Mouse (Mus musculus): ENCODE data around the gene Gng7. TPM values are rescaled to one million over a fixed set of nuclear protein-coding genes. Genes with fewer than 3 reads are reported as not detected.

The Gng7 gene
- polyA plus RNA-seq, 1 experiment from 2014 or later, result 1.4 TPM

DNA sequence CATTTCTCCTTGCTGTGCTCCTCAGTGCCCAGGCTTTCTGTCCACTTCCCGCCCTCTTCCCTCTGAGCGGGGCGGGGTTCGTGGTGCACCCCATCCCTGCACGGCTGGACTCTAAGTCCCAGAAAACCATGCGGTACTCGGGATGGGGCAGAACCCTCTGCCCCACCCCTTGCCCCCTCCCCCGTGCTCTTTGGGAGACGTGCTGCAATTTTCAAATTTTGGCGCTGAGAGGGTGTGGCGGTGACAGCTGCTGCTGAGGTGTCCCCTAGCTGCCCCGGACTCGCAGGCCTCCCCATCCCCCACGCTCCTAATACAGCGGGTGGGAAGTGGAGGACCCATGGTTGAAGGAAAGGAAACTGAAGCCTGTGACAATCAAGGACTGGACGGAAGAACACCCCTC lies 92.8 kb downstream of the Gng7 start:
- Histone ChIP-seq H3K36me3 (no peaks in the 10 kb centered on the region), H3K27ac (replicated peaks) (peak overlapping the region; percentile 53), H3K4me1 (peaks cover 18% of the 10 kb centered on the region), H3K4me3 (peak overlapping the region; percentile 48), H3K27me3 (replicated peaks) (no peaks in the 10 kb centered on the region), H3K9ac (peak overlapping the region; percentile 80), H3K4me2 (peak overlapping the region; percentile 68), H3K9me3 (peaks cover 2% of the 10 kb centered on the region; the same call in 1 of the 2 replicates)
- WGBS, result 4% methylated on average over 16 of the region's 16 CpGs
- 0 out of 2 replicates have a peak, but pooled peaks have one; percentile 39 for ATAC-seq (ENCODE audit: extremely low read depth, insufficient number of reproducible peaks, low FRiP score, low TSS enrichment)

DNA sequence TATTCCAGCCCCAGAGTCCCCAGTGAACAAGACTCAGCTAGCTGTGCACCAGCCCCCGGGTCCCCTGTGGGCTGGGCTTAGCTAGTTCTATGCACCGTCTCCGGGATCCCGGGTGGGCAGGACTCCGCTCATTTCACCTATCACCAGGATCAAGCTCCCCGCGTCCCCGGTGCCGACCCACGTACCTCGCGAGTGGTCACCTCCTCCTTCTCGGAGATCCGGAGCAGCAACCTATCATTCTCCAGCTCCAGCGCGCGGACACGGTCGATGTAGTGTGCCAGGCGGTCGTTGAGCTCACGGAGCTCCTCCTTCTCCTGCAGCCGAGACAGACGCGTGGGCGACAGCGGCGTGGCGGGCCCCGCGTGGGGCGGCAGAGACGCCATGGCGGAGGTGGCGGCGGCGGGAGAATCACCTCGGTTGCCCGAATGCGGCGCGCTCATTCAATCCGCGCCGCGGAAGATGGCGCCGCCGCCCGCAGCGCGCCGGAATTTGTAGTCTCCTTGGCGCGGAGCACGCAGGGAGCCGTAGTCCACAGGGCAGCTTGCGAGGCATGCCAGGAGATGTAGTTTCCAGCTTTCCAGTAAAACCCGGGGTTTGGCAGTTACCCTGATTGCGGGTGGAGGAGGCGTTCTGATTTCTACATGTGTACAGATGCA lies 96.8 kb downstream of the Gng7 start, which contains the start of gene Lmnb2:
Gene Lmnb2 (minus strand): TSS at position 467 of the 656 bp plus-strand sequence.
- ATAC-seq (ENCODE audit: extremely low read depth, insufficient number of reproducible peaks, low FRiP score, low TSS enrichment), result no peak
- H3K4me2 ChIP-seq, result peak within 1 kb of the TSS; percentile 98
- under 1% methylated on average over 61 of the region's 61 CpGs for WGBS

DNA sequence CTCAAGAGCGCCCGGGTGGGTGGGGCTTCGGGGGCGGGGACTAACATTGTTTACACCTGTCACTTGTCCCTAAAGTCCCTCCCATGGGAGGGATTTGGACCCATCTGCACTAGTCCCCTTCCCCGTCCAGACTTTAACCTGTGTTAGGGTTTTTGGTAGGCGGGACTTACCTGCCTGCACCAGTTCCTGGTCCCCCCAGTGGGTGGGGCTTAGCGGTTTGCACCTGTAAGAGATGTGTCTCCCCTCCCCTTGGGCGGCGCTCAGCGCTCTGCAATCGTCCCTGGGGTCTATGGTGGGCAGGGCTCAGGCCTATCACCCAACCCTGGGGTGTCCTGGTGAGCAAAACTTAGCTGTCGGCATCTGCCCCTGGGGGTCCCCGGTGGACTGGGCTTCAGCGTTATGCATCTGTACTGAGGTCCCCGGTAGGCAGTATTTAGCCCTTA lies 97.4 kb downstream of the Gng7 start:
- under 1% methylated on average over 15 of the region's 15 CpGs for WGBS
- ATAC-seq (ENCODE audit: extremely low read depth, insufficient number of reproducible peaks, low FRiP score, low TSS enrichment), result no peak
- Histone ChIP-seq H3K27ac (replicated peaks) (peak overlapping the region; percentile 51), H3K4me3 (peak overlapping the region; percentile 97), H3K36me3 (peaks cover 15% of the 10 kb centered on the region), H3K9ac (peak overlapping the region; percentile 90), H3K9me3 (no peaks in the 10 kb centered on the region), H3K27me3 (replicated peaks) (no peaks in the 10 kb centered on the region), H3K4me2 (peak overlapping the region; percentile 98), H3K4me1 (peaks cover 38% of the 10 kb centered on the region)

More for the DNA sequence above, 96.8 kb downstream of the Gng7 start, which contains the start of gene Lmnb2:
- no peaks in the 10 kb centered on the region for H3K9me3 ChIP-seq
- peaks cover 11% of the 10 kb centered on the region for H3K36me3 ChIP-seq
- H3K4me1 ChIP-seq, result peaks cover 38% of the 10 kb centered on the region
- peak within 1 kb of the TSS; percentile 90 for H3K9ac ChIP-seq
- H3K27me3 ChIP-seq (replicated peaks), result no peaks in the 10 kb centered on the region
- peak within 1 kb of the TSS; percentile 97 for H3K4me3 ChIP-seq
- H3K27ac ChIP-seq (replicated peaks), result peak within 1 kb of the TSS; percentile 51

DNA sequence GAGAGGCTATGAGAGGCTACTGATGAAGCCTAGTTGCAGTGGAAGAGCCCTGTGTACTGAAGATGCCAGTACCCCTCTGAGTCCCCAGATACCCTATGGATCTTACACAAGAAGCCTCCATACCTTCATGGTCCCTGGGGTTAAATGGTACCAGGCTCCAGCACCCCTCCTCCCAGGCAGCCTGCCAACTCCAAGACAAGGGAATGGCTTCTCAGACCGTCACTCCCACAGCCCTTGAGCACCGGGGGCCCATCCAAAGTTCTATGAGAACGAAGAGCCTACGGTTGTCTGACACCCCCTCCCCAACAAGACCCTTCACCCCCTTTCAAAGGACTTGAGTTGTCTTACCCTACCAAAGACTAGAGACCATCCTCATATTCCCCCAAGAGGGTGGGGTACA lies 99.0 kb downstream of the Gng7 start:
- H3K4me2 ChIP-seq, result no peak overlapping the region
- no peak overlapping the region for H3K27ac ChIP-seq (replicated peaks)
- H3K36me3 ChIP-seq, result peaks cover 29% of the 10 kb centered on the region
- H3K9me3 ChIP-seq, result no peaks in the 10 kb centered on the region
- H3K9ac ChIP-seq, result no peak overlapping the region
- peaks cover 30% of the 10 kb centered on the region for H3K4me1 ChIP-seq
- H3K27me3 ChIP-seq (replicated peaks), result no peaks in the 10 kb centered on the region
- 76% methylated on average over 4 of the region's 4 CpGs for WGBS
- no peak overlapping the region for H3K4me3 ChIP-seq
- ATAC-seq (ENCODE audit: extremely low read depth, insufficient number of reproducible peaks, low FRiP score, low TSS enrichment), result no peak

DNA sequence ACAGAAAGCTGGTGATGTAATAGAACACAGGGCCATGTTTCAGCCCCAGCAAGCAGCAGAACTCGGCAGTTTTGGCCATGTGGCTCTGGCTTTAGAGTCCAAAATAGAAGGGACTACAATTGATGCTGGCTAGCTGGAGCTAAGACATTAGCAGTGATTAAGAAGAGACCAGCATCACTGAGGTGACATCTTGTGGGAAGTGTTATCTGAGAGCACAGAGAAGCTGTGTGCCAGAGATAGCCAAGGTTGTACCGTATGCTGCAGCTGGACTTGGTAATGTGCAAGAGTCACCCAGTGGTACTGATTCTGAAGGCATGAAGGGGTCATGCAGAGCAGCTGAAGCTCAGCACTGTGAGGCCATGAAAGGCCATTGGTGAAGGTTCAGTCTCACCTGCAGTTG lies 99.5 kb downstream of the Gng7 start:
- no peaks in the 10 kb centered on the region for H3K9me3 ChIP-seq
- no peak overlapping the region for H3K4me2 ChIP-seq
- H3K9ac ChIP-seq, result no peak overlapping the region
- no peaks in the 10 kb centered on the region for H3K27me3 ChIP-seq (replicated peaks)
- 65% methylated on average over 2 of the region's 2 CpGs for WGBS
- H3K27ac ChIP-seq (replicated peaks), result no peak overlapping the region
- no peak for ATAC-seq (ENCODE audit: extremely low read depth, insufficient number of reproducible peaks, low FRiP score, low TSS enrichment)
- peaks cover 30% of the 10 kb centered on the region for H3K4me1 ChIP-seq
- H3K4me3 ChIP-seq, result no peak overlapping the region
- peaks cover 34% of the 10 kb centered on the region for H3K36me3 ChIP-seq

DNA sequence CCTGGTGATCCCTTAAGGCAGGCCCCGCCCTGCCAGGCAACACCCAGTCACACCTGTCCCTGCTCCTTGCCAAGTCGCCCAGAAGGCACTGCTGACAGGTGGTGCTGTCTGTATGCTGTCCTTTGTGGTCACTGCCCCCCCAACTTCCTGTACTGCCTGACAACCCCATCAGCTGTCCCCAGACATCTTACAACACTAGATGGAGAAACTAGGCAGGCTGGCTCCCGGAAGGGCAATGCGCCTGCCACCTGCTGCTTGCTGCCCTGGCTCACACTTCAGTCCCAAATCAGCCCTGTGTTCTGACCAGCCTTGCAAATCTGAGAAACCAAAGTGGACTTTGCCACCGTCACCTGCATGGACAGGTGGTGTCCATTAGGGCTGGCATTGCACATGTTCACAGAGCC lies 100.5 kb downstream of the Gng7 start:
- Histone ChIP-seq H3K27ac (replicated peaks) (no peak overlapping the region), H3K4me2 (no peak overlapping the region), H3K4me3 (no peak overlapping the region), H3K36me3 (peaks cover 44% of the 10 kb centered on the region), H3K27me3 (replicated peaks) (no peaks in the 10 kb centered on the region), H3K9ac (no peak overlapping the region), H3K9me3 (no peaks in the 10 kb centered on the region), H3K4me1 (peaks cover 30% of the 10 kb centered on the region)
- WGBS, result 86% methylated on average over 5 of the region's 5 CpGs
- no peak for ATAC-seq (ENCODE audit: extremely low read depth, insufficient number of reproducible peaks, low FRiP score, low TSS enrichment)

DNA sequence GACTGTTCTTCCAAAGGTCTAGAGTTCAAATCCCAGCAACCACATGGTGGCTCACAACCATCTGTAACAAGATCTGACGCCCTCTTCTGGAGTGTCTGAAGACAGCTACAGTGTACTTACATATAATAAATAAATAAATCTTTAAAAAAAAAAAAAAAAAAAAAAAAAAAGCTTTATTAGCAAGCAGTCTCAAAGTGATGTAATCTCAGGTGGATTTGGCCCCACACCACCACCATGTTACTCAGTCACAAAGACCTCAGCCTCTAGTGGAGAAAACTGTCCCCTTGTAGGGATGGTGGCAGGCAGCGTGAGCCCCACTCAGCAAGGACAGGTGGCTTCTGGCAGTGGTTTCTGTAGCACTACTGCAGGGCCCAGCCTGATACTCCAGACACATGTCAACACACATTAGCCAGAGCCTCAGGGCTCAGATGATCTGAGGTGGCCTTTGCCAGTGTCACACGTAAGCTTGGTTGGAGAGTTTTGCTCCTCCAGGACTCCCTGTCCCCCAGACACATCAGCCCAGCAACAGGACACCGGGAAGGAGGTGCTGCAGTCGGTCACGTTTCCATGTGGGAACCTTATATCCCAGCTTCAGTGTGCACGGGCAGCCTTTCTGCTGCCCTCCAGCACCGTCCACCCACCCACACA lies 101.3 kb downstream of the Gng7 start:
- Histone ChIP-seq H3K36me3 (peaks cover 52% of the 10 kb centered on the region), H3K9ac (no peak overlapping the region), H3K4me1 (peaks cover 29% of the 10 kb centered on the region), H3K27ac (replicated peaks) (no peak overlapping the region), H3K4me2 (no peak overlapping the region), H3K27me3 (replicated peaks) (no peaks in the 10 kb centered on the region), H3K9me3 (no peaks in the 10 kb centered on the region), H3K4me3 (no peak overlapping the region)
- no peak for ATAC-seq (ENCODE audit: extremely low read depth, insufficient number of reproducible peaks, low FRiP score, low TSS enrichment)
- WGBS, result 81% methylated on average over 8 of the region's 8 CpGs

DNA sequence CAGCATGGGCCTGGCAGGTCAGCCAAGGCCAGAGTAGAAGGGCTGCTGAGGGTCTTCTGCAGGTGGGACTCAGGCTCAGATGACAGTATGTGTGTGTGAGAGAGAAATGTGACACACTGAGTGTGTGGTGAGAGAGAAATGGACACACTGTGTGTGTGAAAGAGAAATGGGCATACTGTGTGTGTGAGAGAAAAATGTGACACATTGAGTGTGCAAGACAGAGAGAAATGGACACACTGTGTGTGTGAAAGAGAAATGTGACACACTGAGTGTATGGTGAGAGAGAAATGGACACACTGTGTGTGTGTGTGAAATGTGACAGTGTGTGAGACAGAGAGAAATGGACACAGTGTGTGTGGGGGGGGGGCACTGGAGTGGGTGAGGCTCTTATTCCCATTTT lies 102.9 kb downstream of the Gng7 start:
- H3K4me2 ChIP-seq, result no peak overlapping the region
- no peak overlapping the region for H3K4me3 ChIP-seq
- no peaks in the 10 kb centered on the region for H3K27me3 ChIP-seq (replicated peaks)
- no peaks in the 10 kb centered on the region for H3K9me3 ChIP-seq
- H3K4me1 ChIP-seq, result peaks cover 20% of the 10 kb centered on the region
- no peak overlapping the region for H3K27ac ChIP-seq (replicated peaks)
- peaks cover 67% of the 10 kb centered on the region for H3K36me3 ChIP-seq
- ATAC-seq (ENCODE audit: extremely low read depth, insufficient number of reproducible peaks, low FRiP score, low TSS enrichment), result no peak
- H3K9ac ChIP-seq, result no peak overlapping the region

DNA sequence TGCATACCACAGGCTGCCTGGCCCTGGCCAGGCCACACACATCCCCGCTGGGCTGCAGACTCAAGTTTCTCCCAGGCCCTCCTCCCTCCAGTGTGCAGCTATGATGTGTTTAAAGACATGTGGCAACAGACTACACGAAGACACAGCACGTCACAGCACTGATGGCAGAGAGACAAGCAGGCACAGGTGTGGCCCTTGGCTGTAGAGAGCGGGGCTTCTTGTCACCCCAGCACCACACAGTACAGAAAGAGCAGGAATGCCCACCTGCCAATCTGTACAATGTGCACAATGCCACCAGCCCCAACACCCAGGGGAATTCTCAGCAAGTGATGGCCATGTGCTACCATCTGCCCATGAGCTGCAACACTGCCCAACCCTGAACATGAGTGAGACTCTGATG lies 103.4 kb downstream of the Gng7 start:
- H3K4me2 ChIP-seq, result no peak overlapping the region
- WGBS, result 88% methylated on average over 4 of the region's 4 CpGs
- H3K9ac ChIP-seq, result no peak overlapping the region
- H3K4me3 ChIP-seq, result no peak overlapping the region
- no peak overlapping the region for H3K27ac ChIP-seq (replicated peaks)
- peaks cover 70% of the 10 kb centered on the region for H3K36me3 ChIP-seq
- no peaks in the 10 kb centered on the region for H3K27me3 ChIP-seq (replicated peaks)
- ATAC-seq (ENCODE audit: extremely low read depth, insufficient number of reproducible peaks, low FRiP score, low TSS enrichment), result no peak
- H3K4me1 ChIP-seq, result peaks cover 15% of the 10 kb centered on the region
- no peaks in the 10 kb centered on the region for H3K9me3 ChIP-seq

DNA sequence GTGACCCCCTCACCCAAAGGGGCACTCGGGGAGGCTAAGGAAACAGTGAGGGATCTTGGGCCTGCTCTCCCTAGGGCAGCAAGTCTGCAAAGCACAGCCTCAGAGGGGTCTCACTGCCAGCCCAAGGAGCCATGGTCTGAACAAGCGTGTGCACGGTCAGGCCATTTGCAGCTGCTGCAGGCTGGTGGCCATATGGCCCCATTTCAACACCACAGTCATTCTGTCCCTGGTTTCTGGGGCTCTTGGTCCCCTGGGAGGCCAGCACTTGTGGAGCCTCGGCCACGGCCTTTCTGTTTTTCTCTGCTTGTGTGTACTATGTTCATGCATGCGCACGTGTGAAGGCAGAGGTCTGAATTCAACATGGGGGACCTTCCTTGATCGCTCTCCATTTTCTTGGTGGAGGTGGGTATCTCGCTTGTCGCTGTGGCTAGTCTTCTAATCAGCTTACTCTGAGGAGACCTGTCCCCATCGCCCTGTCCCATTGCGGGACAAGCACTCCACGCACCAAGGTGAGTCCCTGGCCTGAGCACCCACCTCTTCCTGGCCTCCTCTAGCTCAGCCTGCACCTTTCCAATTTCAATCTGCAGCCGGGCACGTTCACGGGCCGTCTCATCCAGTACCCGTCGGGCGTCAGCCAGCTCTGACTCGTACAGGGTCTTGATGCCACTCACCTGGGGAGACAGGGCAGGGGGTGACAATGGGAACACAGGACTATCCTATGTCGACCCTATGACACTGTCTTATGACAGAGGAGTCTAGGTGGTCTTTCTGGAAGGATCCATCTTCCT lies 105.2 kb downstream of the Gng7 start:
- H3K9me3 ChIP-seq, result no peaks in the 10 kb centered on the region
- H3K36me3 ChIP-seq, result peaks cover 83% of the 10 kb centered on the region
- no peak for ATAC-seq (ENCODE audit: extremely low read depth, insufficient number of reproducible peaks, low FRiP score, low TSS enrichment)
- no peak overlapping the region for H3K27ac ChIP-seq (replicated peaks)
- H3K4me2 ChIP-seq, result no peak overlapping the region
- peaks cover 10% of the 10 kb centered on the region; the same call in 1 of the 2 replicates for H3K4me1 ChIP-seq
- no peak overlapping the region for H3K4me3 ChIP-seq
- no peaks in the 10 kb centered on the region for H3K27me3 ChIP-seq (replicated peaks)
- 91% methylated on average over 22 of the region's 22 CpGs for WGBS
- H3K9ac ChIP-seq, result no peak overlapping the region

DNA sequence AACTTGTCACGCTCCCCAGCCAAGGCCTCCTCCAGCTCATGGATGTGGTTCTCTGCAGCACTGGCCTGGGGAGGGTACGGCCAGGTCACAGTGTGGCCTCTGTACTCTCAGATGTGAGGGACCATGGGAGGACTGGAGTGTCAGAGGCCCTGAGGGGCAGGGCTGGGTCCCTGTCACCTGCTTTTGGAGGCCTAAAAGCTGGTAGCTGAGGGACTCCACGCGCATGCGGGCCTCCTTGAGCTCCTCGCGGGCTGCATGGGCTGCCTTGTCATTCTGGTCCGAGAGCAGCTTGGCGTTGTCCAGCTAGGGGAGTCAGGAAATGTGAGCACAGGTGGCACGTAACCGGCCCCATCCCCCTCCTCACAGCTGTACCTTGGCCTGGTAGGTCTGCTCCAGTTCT lies 110.0 kb downstream of the Gng7 start:
- Histone ChIP-seq H3K9me3 (no peaks in the 10 kb centered on the region), H3K36me3 (peaks cover 76% of the 10 kb centered on the region), H3K27me3 (replicated peaks) (no peaks in the 10 kb centered on the region), H3K27ac (replicated peaks) (no peak overlapping the region), H3K4me3 (no peak overlapping the region), H3K4me1 (peaks cover 11% of the 10 kb centered on the region), H3K4me2 (no peak overlapping the region), H3K9ac (peak overlapping the region; percentile 30; the same call in 1 of the 2 replicates)
- no peak for ATAC-seq (ENCODE audit: extremely low read depth, insufficient number of reproducible peaks, low FRiP score, low TSS enrichment)
- WGBS, result 92% methylated on average over 11 of the region's 11 CpGs
